Mouse (Mus musculus) adrenal gland, adult 8-10 months (tissue): ENCODE data around the gene 4931429L15Rik. TPM values are rescaled to one million over a fixed set of nuclear protein-coding genes. Genes with fewer than 3 reads are reported as not detected.
A peak's percentile ranks its signal among the peaks of the same experiment; 100 is the strongest.

Source experiments
- DNase-seq: peaks from one replicate; pipeline ENCODE4 v3.0.0; 2022
- total RNA-seq, 4 experiments: library from RNA; stranded (reverse); gene quantifications; 2 replicates each; pipeline ENCODE4 v1.2.4; 2022

The 4931429L15Rik gene
- total RNA-seq, 4 experiments from 2014 or later = not detected

- no peak for DNase-seq
Measured at GRCm38 (mm10) chr9:46327706-46328571, 8.2 kb upstream of the 4931429L15Rik start.

GRCm38 (mm10) chr9:46326694-46327405, 7.1 kb upstream of the 4931429L15Rik start:
- no peak for DNase-seq

GRCm38 (mm10) chr9:46320461-46320860, 675 bp upstream of the 4931429L15Rik start:
- DNase-seq = no peak

GRCm38 (mm10) chr9:46317957-46318356, 1.8 kb downstream of the 4931429L15Rik start:
- DNase-seq = no peak

- no peak for DNase-seq
Measured at GRCm38 (mm10) chr9:46316909-46317308, 2.9 kb downstream of the 4931429L15Rik start.

GRCm38 (mm10) chr9:46316388-46316787, 3.4 kb downstream of the 4931429L15Rik start:
- DNase-seq = no peak

- no peak for DNase-seq
Measured at GRCm38 (mm10) chr9:46315807-46316365, 3.9 kb downstream of the 4931429L15Rik start.

- DNase-seq = no peak
Measured at GRCm38 (mm10) chr9:46314921-46315320, 4.9 kb downstream of the 4931429L15Rik start.

GRCm38 (mm10) chr9:46314507-46314906, 5.3 kb downstream of the 4931429L15Rik start:
- peak; percentile 22 for DNase-seq

GRCm38 (mm10) chr9:46309121-46309520, 10.7 kb downstream of the 4931429L15Rik start:
- no peak for DNase-seq

- DNase-seq = no peak
Measured at GRCm38 (mm10) chr9:46302142-46302541, 17.6 kb downstream of the 4931429L15Rik start.

GRCm38 (mm10) chr9:46298381-46298780, 21.4 kb downstream of the 4931429L15Rik start:
- no peak for DNase-seq

- peak; percentile 87 for DNase-seq
Measured at GRCm38 (mm10) chr9:46282631-46283436, 37.0 kb downstream of the 4931429L15Rik start, which contains the start of gene Bud13. Gene Bud13, plus strand, starts transcription at chr9:46283008.

- no peak for DNase-seq
Measured at GRCm38 (mm10) chr9:46274494-46274893, 45.3 kb downstream of the 4931429L15Rik start.

- DNase-seq = peak; percentile 88
Measured at GRCm38 (mm10) chr9:46272677-46273454, 46.9 kb downstream of the 4931429L15Rik start, which contains the start of gene Zpr1. Gene Zpr1, plus strand, starts transcription at chr9:46273064.

GRCm38 (mm10) chr9:46272070-46272469, 47.7 kb downstream of the 4931429L15Rik start:
- no peak for DNase-seq

GRCm38 (mm10) chr9:46270782-46271181, 49.0 kb downstream of the 4931429L15Rik start:
- DNase-seq = no peak

GRCm38 (mm10) chr9:46269125-46269524, 50.7 kb downstream of the 4931429L15Rik start:
- no peak for DNase-seq

- no peak for DNase-seq
Measured at GRCm38 (mm10) chr9:46268343-46268873, 51.4 kb downstream of the 4931429L15Rik start, which contains the start of gene Apoa5. Gene Apoa5, plus strand, starts transcription at chr9:46268633.

GRCm38 (mm10) chr9:46261131-46261530, 58.7 kb downstream of the 4931429L15Rik start:
- no peak for DNase-seq

GRCm38 (mm10) chr9:46259111-46259510, 60.7 kb downstream of the 4931429L15Rik start:
- DNase-seq = no peak
